Mouse (Mus musculus): ENCODE data around the gene Timp3.

Timp3 gene

GRCm38 (mm10) chr10:86344654-86345053, 44.5 kb downstream of the Timp3 start:
- in situ Hi-C loops (cut with MseI, MboI), result no loop called here

GRCm38 (mm10) chr10:86345645-86346044, 45.5 kb downstream of the Timp3 start:
- in situ Hi-C loops (cut with MseI, MboI), result no loop called here

- in situ Hi-C loops (cut with MseI, MboI), result no loop called here
Observed at GRCm38 (mm10) chr10:86346235-86346840, 46.2 kb downstream of the Timp3 start.

- in situ Hi-C loops (cut with MseI, MboI), result no loop called here
Observed at GRCm38 (mm10) chr10:86351287-86351686, 51.1 kb downstream of the Timp3 start.

- in situ Hi-C loops (cut with MseI, MboI), result no loop called here
Observed at GRCm38 (mm10) chr10:86352521-86352920, 52.3 kb downstream of the Timp3 start.

- in situ Hi-C loops (cut with MseI, MboI), result no loop called here
Observed at GRCm38 (mm10) chr10:86356819-86357563, 56.8 kb downstream of the Timp3 start.

- in situ Hi-C loops (cut with MseI, MboI), result no loop called here
Observed at GRCm38 (mm10) chr10:86358307-86358975, 58.3 kb downstream of the Timp3 start.

- in situ Hi-C loops (cut with MseI, MboI), result no loop called here
Observed at GRCm38 (mm10) chr10:86359208-86359607, 59.0 kb downstream of the Timp3 start.

GRCm38 (mm10) chr10:86359699-86360098, 59.5 kb downstream of the Timp3 start:
- in situ Hi-C loops (cut with MseI, MboI), result no loop called here

GRCm38 (mm10) chr10:86363669-86364309, 63.6 kb downstream of the Timp3 start:
- in situ Hi-C loops (cut with MseI, MboI), result no loop called here

- in situ Hi-C loops (cut with MseI, MboI), result no loop called here
Observed at GRCm38 (mm10) chr10:86365632-86366092, 65.5 kb downstream of the Timp3 start.

GRCm38 (mm10) chr10:86367346-86367745, 67.2 kb downstream of the Timp3 start:
- in situ Hi-C loops (cut with MseI, MboI), result no loop called here

- in situ Hi-C loops (cut with MseI, MboI), result no loop called here
Observed at GRCm38 (mm10) chr10:86368811-86369210, 68.6 kb downstream of the Timp3 start.

- in situ Hi-C loops (cut with MseI, MboI), result no loop called here
Observed at GRCm38 (mm10) chr10:86369346-86369745, 69.2 kb downstream of the Timp3 start.

GRCm38 (mm10) chr10:86371561-86371960, 71.4 kb downstream of the Timp3 start:
- in situ Hi-C loops (cut with MseI, MboI), result no loop called here

GRCm38 (mm10) chr10:86374061-86374460, 73.9 kb downstream of the Timp3 start:
- in situ Hi-C loops (cut with MseI, MboI), result no loop called here

- in situ Hi-C loops (cut with MseI, MboI), result loop anchor here in 1 of 2 experiments (5.0 kb wide), 1 partner anchor 76 kb away; no protein-coding TSS in a partner anchor
Observed at GRCm38 (mm10) chr10:86375903-86376302, 75.7 kb downstream of the Timp3 start.

- in situ Hi-C loops (cut with MseI, MboI), result loop anchor here in 1 of 2 experiments (5.0 kb wide), 1 partner anchor 76 kb away; no protein-coding TSS in a partner anchor
Observed at GRCm38 (mm10) chr10:86376392-86377185, 76.4 kb downstream of the Timp3 start.

- in situ Hi-C loops (cut with MseI, MboI), result loop anchor here in 1 of 2 experiments (5.0 kb wide), 1 partner anchor 73 kb away; no protein-coding TSS in a partner anchor
Observed at GRCm38 (mm10) chr10:86378803-86379202, 78.6 kb downstream of the Timp3 start.

GRCm38 (mm10) chr10:86380626-86381025, 80.5 kb downstream of the Timp3 start:
- in situ Hi-C loops (cut with MseI, MboI), result no loop called here

Data from mouse trophoblast stem cell (cell line).